Mouse (Mus musculus) kidney, adult 2 months (tissue): ENCODE data around the gene Ccs.

ENCODE experiments used
- CTCF ChIP-seq: fragments of 200-500 bp; conservative IDR thresholded peaks from 2 replicates; pipeline ENCODE4 v1.5.1; 2011; ENCODE audit warnings: low read depth, mild to moderate bottlenecking, control low read depth, low read length, moderate library complexity, mixed read lengths; ENCODE audit not compliant: insufficient read depth, insufficient read length
- POLR2A ChIP-seq: fragments of 200-500 bp; IDR thresholded peaks from one replicate; pipeline ENCODE4 v1.6.1; 2011; ENCODE audit warnings: low read depth, low read length, control low read depth

DNA sequence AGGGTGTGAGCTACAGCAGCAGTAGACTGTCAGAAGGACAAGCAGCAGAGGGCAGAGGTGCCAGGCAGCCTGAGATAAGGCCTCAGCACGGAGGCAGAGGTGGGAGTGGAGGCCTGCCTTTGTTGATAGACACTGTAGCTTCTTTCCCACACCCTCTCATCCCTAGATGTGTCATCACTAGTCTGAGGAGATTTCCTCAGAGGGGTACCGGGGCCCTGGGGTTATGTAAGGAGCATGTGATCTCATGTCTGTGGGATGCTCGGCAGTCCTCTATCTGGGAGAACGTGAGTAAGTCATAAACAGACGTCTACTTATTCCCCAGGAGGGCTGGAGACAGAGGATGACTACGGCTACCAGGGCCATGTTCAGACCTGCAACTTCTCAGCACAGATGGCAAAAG lies 19.9 kb upstream of the Ccs start:
- TF ChIP-seq CTCF (no peak), POLR2A (no peak)
